Mouse (Mus musculus): ENCODE measurements around the gene Atp5f1. TPM values are rescaled to one million over a fixed set of nuclear protein-coding genes. Genes with fewer than 3 reads are reported as not detected.
"Not testable (repeated sequence)": the region's sequence is repeated elsewhere in the genome, so short reads cannot be mapped to it uniquely, and the experiment has no call there.

The Atp5f1 gene
- polyA plus RNA-seq, 1 experiment from 2014 or later, result 575 TPM

- no peak for ATAC-seq (replicated peaks; ENCODE audit: insufficient number of reproducible peaks, low FRiP score, low TSS enrichment, low read depth)
- H3K9me3 ChIP-seq (replicated peaks; ENCODE audit: control insufficient read depth, low read length), result no peaks in the 10 kb centered on the region
- H3K9ac ChIP-seq (replicated peaks; ENCODE audit: low read length), result no peak overlapping the region
- WGBS, result 91% methylated on average over 3 of the region's 3 CpGs
- no peaks in the 10 kb centered on the region for H3K36me3 ChIP-seq (replicated peaks; ENCODE audit: control insufficient read depth, insufficient read depth, low read depth, low read length)
- H3K27ac ChIP-seq (replicated peaks; ENCODE audit: low read depth, low read length), result no peak overlapping the region
- no peak overlapping the region for H3K4me2 ChIP-seq (ENCODE audit: low read depth, low read length)
- no peak for DNase-seq (ENCODE audit: low spot score)
- no peaks in the 10 kb centered on the region for H3K27me3 ChIP-seq (ENCODE audit: control insufficient read depth, insufficient read depth, low read length)
- no peaks in the 10 kb centered on the region for H3K4me1 ChIP-seq (ENCODE audit: control insufficient read depth, insufficient read depth, low read length)
- no peak overlapping the region for H3K4me3 ChIP-seq (ENCODE audit: low read depth, low read length)
Observed at GRCm38 (mm10) chr3:105928195-105928569, 31.7 kb downstream of the Atp5f1 start.

GRCm38 (mm10) chr3:105927561-105928194 is 32.2 kb downstream of the Atp5f1 start:
- ATAC-seq (replicated peaks; ENCODE audit: insufficient number of reproducible peaks, low FRiP score, low TSS enrichment, low read depth) (no peak), DNase-seq (ENCODE audit: low spot score) (no peak)
- 82% methylated on average over 7 of the region's 7 CpGs for WGBS
- Histone ChIP-seq H3K4me2 (ENCODE audit: low read depth, low read length) (no peak overlapping the region), H3K9ac (replicated peaks; ENCODE audit: low read length) (no peak overlapping the region), H3K36me3 (replicated peaks; ENCODE audit: control insufficient read depth, insufficient read depth, low read depth, low read length) (no peaks in the 10 kb centered on the region), H3K4me3 (ENCODE audit: low read depth, low read length) (no peak overlapping the region), H3K27ac (replicated peaks; ENCODE audit: low read depth, low read length) (no peak overlapping the region), H3K9me3 (replicated peaks; ENCODE audit: control insufficient read depth, low read length) (no peaks in the 10 kb centered on the region), H3K27me3 (ENCODE audit: control insufficient read depth, insufficient read depth, low read length) (no peaks in the 10 kb centered on the region), H3K4me1 (ENCODE audit: control insufficient read depth, insufficient read depth, low read length) (no peaks in the 10 kb centered on the region)

GRCm38 (mm10) chr3:105924616-105925015 is 35.3 kb downstream of the Atp5f1 start:
- no peaks in the 10 kb centered on the region for H3K36me3 ChIP-seq (replicated peaks; ENCODE audit: control insufficient read depth, insufficient read depth, low read depth, low read length)
- H3K27me3 ChIP-seq (ENCODE audit: control insufficient read depth, insufficient read depth, low read length), result no peaks in the 10 kb centered on the region
- no peak overlapping the region for H3K9ac ChIP-seq (replicated peaks; ENCODE audit: low read length)
- no peaks in the 10 kb centered on the region for H3K4me1 ChIP-seq (ENCODE audit: control insufficient read depth, insufficient read depth, low read length)
- H3K9me3 ChIP-seq (replicated peaks; ENCODE audit: control insufficient read depth, low read length), result no peaks in the 10 kb centered on the region
- H3K4me2 ChIP-seq (ENCODE audit: low read depth, low read length), result no peak overlapping the region
- ATAC-seq (replicated peaks; ENCODE audit: insufficient number of reproducible peaks, low FRiP score, low TSS enrichment, low read depth), result no peak
- H3K4me3 ChIP-seq (ENCODE audit: low read depth, low read length), result no peak overlapping the region
- WGBS, result 82% methylated on average over 9 of the region's 9 CpGs
- no peak for DNase-seq (ENCODE audit: low spot score)
- H3K27ac ChIP-seq (replicated peaks; ENCODE audit: low read depth, low read length), result no peak overlapping the region

- Histone ChIP-seq H3K27me3 (ENCODE audit: control insufficient read depth, insufficient read depth, low read length) (no peaks in the 10 kb centered on the region), H3K27ac (replicated peaks; ENCODE audit: low read depth, low read length) (no peak overlapping the region), H3K4me3 (ENCODE audit: low read depth, low read length) (no peak overlapping the region), H3K4me1 (ENCODE audit: control insufficient read depth, insufficient read depth, low read length) (no peaks in the 10 kb centered on the region), H3K9ac (replicated peaks; ENCODE audit: low read length) (no peak overlapping the region), H3K4me2 (ENCODE audit: low read depth, low read length) (no peak overlapping the region), H3K36me3 (replicated peaks; ENCODE audit: control insufficient read depth, insufficient read depth, low read depth, low read length) (no peaks in the 10 kb centered on the region), H3K9me3 (replicated peaks; ENCODE audit: control insufficient read depth, low read length) (no peaks in the 10 kb centered on the region)
- DNase-seq (ENCODE audit: low spot score) (no peak), ATAC-seq (replicated peaks; ENCODE audit: insufficient number of reproducible peaks, low FRiP score, low TSS enrichment, low read depth) (no peak)
- WGBS, result 73% methylated on average over 2 of the region's 2 CpGs
Observed at GRCm38 (mm10) chr3:105921959-105922358, 37.9 kb downstream of the Atp5f1 start.

- not testable (repeated sequence) for H3K27ac ChIP-seq (replicated peaks; ENCODE audit: low read depth, low read length); H3K9ac ChIP-seq (replicated peaks; ENCODE audit: low read length); H3K4me1 ChIP-seq (ENCODE audit: control insufficient read depth, insufficient read depth, low read length); ATAC-seq (replicated peaks; ENCODE audit: insufficient number of reproducible peaks, low FRiP score, low TSS enrichment, low read depth); H3K4me2 ChIP-seq (ENCODE audit: low read depth, low read length); H3K9me3 ChIP-seq (replicated peaks; ENCODE audit: control insufficient read depth, low read length); H3K27me3 ChIP-seq (ENCODE audit: control insufficient read depth, insufficient read depth, low read length); DNase-seq (ENCODE audit: low spot score); H3K36me3 ChIP-seq (replicated peaks; ENCODE audit: control insufficient read depth, insufficient read depth, low read depth, low read length); H3K4me3 ChIP-seq (ENCODE audit: low read depth, low read length)
Observed at GRCm38 (mm10) chr3:105920743-105921142, 39.2 kb downstream of the Atp5f1 start.

GRCm38 (mm10) chr3:105918355-105918745 is 41.5 kb downstream of the Atp5f1 start:
- Histone ChIP-seq H3K27ac (replicated peaks; ENCODE audit: low read depth, low read length) (no peak overlapping the region), H3K4me2 (ENCODE audit: low read depth, low read length) (no peak overlapping the region), H3K9ac (replicated peaks; ENCODE audit: low read length) (no peak overlapping the region), H3K27me3 (ENCODE audit: control insufficient read depth, insufficient read depth, low read length) (no peaks in the 10 kb centered on the region), H3K4me3 (ENCODE audit: low read depth, low read length) (no peak overlapping the region), H3K9me3 (replicated peaks; ENCODE audit: control insufficient read depth, low read length) (no peaks in the 10 kb centered on the region), H3K36me3 (replicated peaks; ENCODE audit: control insufficient read depth, insufficient read depth, low read depth, low read length) (no peaks in the 10 kb centered on the region), H3K4me1 (ENCODE audit: control insufficient read depth, insufficient read depth, low read length) (no peaks in the 10 kb centered on the region)
- DNase-seq (ENCODE audit: low spot score) (no peak), ATAC-seq (replicated peaks; ENCODE audit: insufficient number of reproducible peaks, low FRiP score, low TSS enrichment, low read depth) (no peak)
- 79% methylated on average over 3 of the region's 3 CpGs for WGBS

GRCm38 (mm10) chr3:105917656-105918354 is 42.1 kb downstream of the Atp5f1 start:
- no peak overlapping the region for H3K4me3 ChIP-seq (ENCODE audit: low read depth, low read length)
- H3K9ac ChIP-seq (replicated peaks; ENCODE audit: low read length), result no peak overlapping the region
- 58% methylated on average over 10 of the region's 10 CpGs for WGBS
- no peaks in the 10 kb centered on the region for H3K27me3 ChIP-seq (ENCODE audit: control insufficient read depth, insufficient read depth, low read length)
- no peaks in the 10 kb centered on the region for H3K36me3 ChIP-seq (replicated peaks; ENCODE audit: control insufficient read depth, insufficient read depth, low read depth, low read length)
- no peak overlapping the region for H3K4me2 ChIP-seq (ENCODE audit: low read depth, low read length)
- no peaks in the 10 kb centered on the region for H3K9me3 ChIP-seq (replicated peaks; ENCODE audit: control insufficient read depth, low read length)
- no peaks in the 10 kb centered on the region for H3K4me1 ChIP-seq (ENCODE audit: control insufficient read depth, insufficient read depth, low read length)
- ATAC-seq (replicated peaks; ENCODE audit: insufficient number of reproducible peaks, low FRiP score, low TSS enrichment, low read depth) (no peak), DNase-seq (ENCODE audit: low spot score) (no peak)
- H3K27ac ChIP-seq (replicated peaks; ENCODE audit: low read depth, low read length), result no peak overlapping the region

GRCm38 (mm10) chr3:105916455-105916854 is 43.4 kb downstream of the Atp5f1 start:
- not testable (repeated sequence) for ATAC-seq (replicated peaks; ENCODE audit: insufficient number of reproducible peaks, low FRiP score, low TSS enrichment, low read depth); H3K27me3 ChIP-seq (ENCODE audit: control insufficient read depth, insufficient read depth, low read length)

More at GRCm38 (mm10) chr3:105916455-105916854, 43.4 kb downstream of the Atp5f1 start:
- H3K4me1 ChIP-seq (ENCODE audit: control insufficient read depth, insufficient read depth, low read length); H3K4me3 ChIP-seq (ENCODE audit: low read depth, low read length); H3K9ac ChIP-seq (replicated peaks; ENCODE audit: low read length); H3K9me3 ChIP-seq (replicated peaks; ENCODE audit: control insufficient read depth, low read length); DNase-seq (ENCODE audit: low spot score); H3K4me2 ChIP-seq (ENCODE audit: low read depth, low read length); H3K27ac ChIP-seq (replicated peaks; ENCODE audit: low read depth, low read length); H3K36me3 ChIP-seq (replicated peaks; ENCODE audit: control insufficient read depth, insufficient read depth, low read depth, low read length): not testable (repeated sequence)

Measured in embryonic facial prominence, embryonic 11.5 days (tissue).